Mouse (Mus musculus) urinary bladder, postnatal 4 days (tissue): ENCODE results near the gene Cmip.

Source experiments
- DNase-seq, 2 experiments: peaks; one replicate each; pipeline ENCODE4 v3.0.0; 2021 to 2022; ENCODE audit warnings: low spot score in 2 of 2

The Cmip gene

DNA sequence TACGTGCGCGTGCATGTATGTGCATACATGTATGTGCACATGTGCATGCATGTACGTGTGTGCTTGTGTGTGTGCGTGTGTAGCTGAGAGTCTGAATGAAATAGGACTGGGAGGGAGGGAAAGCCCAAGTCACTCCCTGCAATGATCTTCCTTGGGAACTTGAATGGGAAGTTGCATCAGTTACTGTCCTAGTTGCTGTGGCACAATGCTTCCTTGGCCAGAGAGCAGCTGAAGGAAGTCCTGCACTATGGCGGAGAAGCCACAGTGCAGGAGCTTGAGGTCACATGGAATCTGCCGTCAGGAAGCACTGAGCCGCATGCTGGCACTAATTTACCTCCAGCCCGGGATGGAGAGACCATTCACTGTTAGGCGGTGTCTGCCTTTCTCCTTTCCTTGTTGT, 37.9 kb downstream of the Cmip start:
- no peak for DNase-seq

DNA sequence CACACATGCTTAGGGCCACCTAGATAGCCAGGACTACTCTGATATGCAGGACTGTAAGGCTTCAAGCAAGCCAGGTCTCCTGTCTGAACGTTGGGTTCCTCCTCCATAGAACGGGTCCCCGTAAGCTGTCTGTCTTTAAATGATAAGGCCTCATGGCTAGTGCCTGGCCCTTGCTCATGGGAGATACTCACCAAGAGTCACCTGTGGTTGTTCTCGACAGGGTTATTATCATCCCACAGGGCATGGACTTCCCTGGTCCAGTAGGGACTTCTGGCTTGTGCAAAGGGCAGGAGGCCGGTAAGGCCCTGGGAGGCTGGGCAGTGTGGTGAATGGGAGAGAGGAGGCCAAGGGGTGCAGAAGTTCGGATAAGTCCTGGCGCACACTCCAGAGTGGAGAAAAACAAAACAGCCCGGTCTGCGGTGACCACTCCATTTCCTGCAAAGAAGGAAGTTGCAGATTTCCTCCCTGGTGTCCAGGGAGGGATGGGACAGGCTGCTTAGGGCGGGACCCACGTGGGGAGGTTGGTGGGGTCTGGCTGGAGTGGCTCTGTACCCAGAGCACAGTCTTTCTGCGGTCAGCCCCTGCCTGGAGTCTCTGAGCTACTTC, 41.2 kb downstream of the Cmip start:
- no peak for DNase-seq

DNA sequence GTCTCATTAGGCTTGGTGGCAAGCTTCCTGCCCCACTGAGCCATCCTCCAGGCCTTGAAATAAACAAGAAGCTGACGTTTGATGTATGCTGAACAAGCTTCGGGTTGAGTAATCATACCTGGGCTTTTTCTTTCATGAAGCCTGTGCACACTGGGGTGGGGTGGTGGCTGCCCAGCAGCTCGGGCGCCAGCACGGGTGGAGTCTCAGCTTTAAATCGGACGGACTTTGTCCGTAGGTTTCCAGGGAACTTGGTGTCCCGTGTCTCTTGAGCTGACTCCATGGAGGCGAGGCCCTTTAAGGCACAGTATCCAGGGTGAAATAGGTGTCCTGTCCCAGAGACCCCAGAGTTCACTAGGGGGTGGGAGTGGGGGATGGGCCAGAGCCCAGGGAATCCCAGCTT, 42.3 kb downstream of the Cmip start:
- no peak for DNase-seq

- DNase-seq = no peak
Measured at GRCm38 (mm10) chr8:117300188-117300587, 43.3 kb downstream of the Cmip start.

GRCm38 (mm10) chr8:117301457-117302041, 44.7 kb downstream of the Cmip start:
- DNase-seq = no peak

- no peak for DNase-seq
Measured at GRCm38 (mm10) chr8:117302072-117302471, 45.2 kb downstream of the Cmip start.

GRCm38 (mm10) chr8:117303666-117304065, 46.8 kb downstream of the Cmip start:
- DNase-seq = no peak

DNA sequence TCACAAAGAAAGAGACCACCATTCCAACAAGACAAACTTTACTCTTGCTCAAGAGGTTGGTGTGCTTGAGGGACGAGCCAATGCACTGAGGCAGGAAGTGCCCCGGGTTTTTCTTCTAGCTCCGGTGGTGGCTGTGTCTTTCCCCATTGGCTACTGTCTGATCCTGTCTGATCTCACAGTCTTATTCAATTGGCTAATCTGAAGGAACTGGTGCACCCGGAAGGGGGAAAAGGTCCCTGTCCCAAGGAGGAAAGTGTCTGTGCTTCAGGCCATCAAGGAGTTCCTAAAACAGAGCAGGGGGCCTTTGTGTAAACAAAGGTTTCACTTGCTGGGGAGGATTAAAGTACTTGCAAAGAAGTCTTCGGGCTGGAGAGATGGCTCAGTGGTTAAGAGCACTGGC, 48.5 kb downstream of the Cmip start:
- DNase-seq = no peak

GRCm38 (mm10) chr8:117306756-117307155, 49.9 kb downstream of the Cmip start:
- DNase-seq = no peak

DNA sequence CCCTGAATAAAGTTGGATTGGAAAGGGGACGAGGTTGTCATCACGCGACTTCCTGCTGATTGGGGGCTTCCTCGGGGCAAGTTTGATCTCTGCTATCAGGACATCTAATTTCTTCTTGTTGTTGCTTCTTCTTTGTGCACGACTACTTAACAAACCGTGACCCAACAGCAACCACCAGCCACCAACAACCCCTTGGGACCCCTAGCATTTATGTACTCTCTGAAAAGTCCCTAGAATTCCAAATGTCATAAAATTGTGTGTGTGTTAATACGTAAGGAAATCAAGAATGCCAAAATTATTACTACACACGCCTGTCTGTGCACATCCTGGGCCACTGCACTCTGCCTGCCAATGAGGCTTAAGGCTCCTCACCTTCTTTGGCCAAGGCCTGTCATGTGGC, 50.4 kb downstream of the Cmip start:
- no peak for DNase-seq

DNA sequence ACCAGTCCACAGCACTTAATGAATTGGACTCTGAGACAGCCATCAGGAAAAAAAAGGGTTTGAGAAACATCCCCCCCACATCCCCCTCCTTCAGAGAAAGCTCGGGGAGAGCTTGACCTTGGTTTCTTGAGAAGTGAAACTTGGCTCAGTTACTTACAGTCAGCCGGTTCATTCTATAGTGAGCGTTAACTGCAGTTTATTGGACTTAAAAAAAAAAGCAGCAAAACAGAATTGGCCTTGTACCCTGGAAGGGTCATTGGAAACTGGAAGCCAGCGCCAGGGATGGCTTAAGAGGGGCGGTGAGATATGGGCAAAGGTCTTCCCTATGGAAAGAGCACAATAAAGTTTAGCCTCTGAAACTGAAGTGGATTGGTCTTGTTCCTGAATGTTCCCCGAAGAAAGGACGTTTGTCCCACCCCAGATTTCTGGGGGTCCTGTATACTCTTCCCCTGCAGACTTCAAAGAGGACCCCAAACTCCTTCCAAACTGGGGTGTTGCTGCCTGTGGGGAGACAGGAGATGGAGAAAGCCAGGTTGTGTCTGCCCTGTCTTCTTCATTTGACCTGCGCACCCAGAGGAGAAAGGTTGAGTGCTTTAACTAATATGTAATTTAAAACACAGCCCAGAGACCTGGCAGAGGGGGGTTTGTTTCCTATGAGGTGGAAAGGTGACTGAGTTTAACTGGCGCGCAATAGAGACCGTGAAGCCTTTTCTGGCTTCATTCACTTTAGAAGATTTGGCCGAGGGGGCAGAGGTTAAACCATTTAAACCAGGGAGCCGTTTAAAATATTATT, 51.6 kb downstream of the Cmip start:
- DNase-seq = no peak

DNA sequence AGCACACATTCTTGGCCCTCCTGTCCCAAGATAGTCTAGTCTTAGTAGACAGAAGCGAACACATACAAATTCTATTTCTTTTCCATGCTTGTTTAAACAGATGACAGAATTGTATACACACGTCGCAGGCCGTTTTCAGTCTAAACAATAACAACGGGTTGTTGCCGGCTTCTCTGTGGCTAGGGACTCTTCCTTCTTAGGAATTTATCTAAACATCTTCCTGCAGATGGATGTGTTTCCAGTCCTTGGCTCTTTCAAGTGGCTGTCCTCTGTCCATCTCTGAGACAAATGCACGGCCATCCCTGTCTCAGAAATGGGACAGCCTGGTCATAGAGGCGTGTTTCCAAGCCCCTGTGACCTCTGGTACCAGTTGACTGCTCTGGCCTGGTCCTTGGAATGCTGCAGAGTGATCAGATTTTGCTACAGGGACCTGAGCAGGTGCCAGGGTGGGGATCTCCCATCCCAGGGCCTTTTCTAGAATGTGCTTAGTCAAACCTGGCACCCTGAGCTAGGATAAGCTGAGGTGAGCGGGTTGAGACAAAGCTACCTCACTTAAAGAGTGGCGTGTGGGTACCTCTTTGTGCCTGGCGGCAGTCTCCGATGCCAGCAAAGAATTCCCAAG, 52.9 kb downstream of the Cmip start:
- DNase-seq = no peak

- no peak for DNase-seq
Measured at GRCm38 (mm10) chr8:117310961-117311561, 54.2 kb downstream of the Cmip start.

- DNase-seq = no peak
Measured at GRCm38 (mm10) chr8:117314308-117314953, 57.6 kb downstream of the Cmip start.

GRCm38 (mm10) chr8:117315727-117316126, 58.9 kb downstream of the Cmip start:
- no peak for DNase-seq

DNA sequence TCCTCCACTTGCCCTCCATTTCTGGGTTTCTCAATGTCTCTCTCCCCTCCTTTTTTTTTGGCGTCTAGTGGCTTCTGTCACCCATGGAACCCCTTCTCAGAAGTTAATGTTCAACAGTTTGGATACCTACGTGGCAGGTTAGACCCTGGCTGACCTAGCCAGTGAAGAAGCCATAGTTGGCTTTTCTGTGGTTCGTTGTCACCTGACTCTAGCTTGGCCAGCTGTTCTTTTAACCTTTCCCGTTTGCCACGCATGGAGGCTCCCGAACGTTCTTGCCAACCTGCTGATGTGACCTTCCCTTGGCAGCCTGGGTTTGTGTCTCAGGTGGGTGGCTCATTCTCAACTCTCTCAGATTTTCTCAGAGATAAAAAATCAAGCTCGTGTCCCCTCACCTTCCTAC, 60.6 kb downstream of the Cmip start:
- DNase-seq = no peak

GRCm38 (mm10) chr8:117318911-117319826, 62.3 kb downstream of the Cmip start:
- DNase-seq = no peak

DNA sequence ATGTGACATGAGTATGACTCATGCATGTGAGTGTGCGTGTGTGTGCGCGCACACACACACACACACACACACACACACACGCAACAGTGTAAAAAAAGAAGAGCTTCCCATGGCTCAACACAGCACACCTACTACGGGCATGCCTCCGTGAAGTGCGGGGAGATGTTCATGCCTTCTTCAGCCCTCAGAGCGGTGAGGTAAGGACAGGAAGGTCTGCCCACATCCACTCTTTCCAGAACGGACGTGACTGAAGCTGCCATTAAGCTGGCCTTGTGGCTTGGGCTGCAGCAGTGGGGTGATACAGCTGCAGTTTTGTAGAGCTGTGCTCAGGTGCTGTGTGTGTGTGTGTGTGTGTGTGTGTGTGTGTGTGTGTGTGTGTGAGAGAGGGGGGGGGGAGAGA, 63.8 kb downstream of the Cmip start:
- no peak for DNase-seq

DNA sequence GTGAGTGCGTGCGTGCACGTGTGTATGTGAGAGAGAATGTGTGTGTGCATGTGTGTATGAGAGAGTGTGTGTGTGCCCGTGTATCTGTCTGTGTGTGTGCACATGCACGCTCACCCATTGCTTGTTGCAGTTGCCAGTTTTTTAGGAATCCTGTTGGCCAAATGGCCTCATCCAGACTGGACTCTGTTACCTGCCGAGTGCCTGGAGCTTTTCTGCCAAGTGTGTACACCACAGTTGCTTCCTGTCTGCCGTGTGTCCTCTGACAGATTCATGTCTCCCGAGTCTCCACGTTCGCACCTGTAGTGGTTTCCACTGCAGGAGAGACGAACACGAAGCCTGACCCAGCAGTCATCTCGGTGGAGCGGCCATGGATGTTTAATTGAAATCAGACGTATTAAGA, 64.4 kb downstream of the Cmip start:
- DNase-seq = no peak

DNA sequence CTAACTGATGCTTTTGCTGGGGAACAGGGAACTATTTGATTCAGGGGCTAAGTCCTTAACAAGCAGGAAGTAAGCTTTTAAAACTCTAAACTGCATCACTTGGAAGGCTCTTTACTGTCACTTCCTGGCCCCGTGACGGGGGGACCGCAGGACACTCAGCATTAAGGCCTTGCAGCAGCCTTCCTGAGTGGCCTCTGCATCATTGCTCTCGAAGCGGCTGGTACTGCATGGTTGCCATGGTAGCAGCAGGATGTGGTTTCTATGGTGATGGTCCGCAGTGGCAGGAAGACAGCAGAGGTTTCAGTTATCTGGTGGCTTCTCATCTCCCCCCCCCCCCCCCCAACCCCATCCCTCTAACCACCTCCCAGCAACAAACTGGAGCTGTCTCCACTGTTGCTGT, 65.2 kb downstream of the Cmip start:
- DNase-seq = no peak
